Mouse (Mus musculus) heart, postnatal 10 days (tissue): ENCODE measurements around the gene Agrp. TPM values are rescaled to one million over a fixed set of nuclear protein-coding genes. Genes with fewer than 3 reads are reported as not detected.

Experiments
- DNase-seq, 2 experiments: peaks; one replicate each; pipeline ENCODE4 v3.0.0; 2021
- intact Hi-C: fragments of 180-260 bp; cut with DNase I; formaldehyde crosslinking; loops from one replicate; pipeline ENCODE4 v1.15.1; 2025
- total RNA-seq, 2 experiments: library from RNA; stranded (reverse); gene quantifications; 2 replicates each; pipeline ENCODE4 v1.2.3; 2021

The Agrp gene
- total RNA-seq, 2 experiments from 2014 or later: not detected

DNA sequence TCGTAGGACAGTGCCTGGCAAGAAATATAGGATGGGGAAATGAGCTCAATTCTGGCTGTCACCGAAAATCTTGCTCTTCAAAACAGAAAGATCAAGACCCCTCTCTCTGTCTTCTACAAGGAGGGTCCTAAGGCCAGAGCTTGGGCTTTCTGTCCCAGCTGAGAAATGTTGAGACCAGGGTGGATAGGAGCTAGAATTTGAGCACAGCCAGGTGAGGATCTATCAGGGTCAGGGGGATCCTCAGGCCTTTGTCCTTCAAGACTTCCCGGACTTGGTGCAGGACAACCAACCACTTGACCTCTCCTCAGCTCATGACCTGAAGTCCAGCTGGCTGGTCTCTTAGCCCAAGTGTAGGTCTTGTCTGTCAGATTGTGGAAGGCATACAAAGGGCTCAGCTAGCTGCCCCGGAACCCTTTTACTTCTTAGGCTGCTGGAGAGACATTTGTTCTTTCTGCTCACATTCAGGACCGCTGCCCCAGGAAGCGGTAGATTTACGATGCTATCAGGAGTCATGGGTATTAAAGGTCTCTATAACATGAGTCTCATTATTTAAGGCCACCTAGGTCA, 13.4 kb downstream of the Agrp start:
- intact Hi-C loops: loop anchor here (2.0 kb wide), 2 partner anchors 27 to 61 kb away; no protein-coding TSS in a partner anchor
- DNase-seq: no peak

DNA sequence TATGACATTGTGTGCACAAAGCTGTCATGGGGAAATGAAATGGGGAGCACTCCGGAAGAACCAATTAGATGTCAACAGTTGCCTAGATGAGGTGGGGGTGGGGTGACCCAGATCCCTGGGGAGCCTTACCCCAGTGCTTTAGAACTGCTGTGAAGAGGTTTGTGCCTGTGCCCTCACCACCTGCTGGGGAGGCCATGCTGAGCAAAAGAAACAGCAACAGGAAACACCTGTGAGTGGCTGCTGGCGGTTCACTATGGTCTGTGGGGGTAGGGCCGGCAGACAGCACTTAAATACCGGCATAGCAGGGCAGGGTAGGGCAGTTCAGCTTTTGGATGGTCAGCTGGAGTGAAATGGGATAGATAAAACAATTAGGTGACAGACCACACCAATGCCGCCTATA, 14.1 kb downstream of the Agrp start:
- DNase-seq: no peak
- intact Hi-C loops: loop anchor here (2.0 kb wide), 2 partner anchors 26 to 62 kb away; no protein-coding TSS in a partner anchor

DNA sequence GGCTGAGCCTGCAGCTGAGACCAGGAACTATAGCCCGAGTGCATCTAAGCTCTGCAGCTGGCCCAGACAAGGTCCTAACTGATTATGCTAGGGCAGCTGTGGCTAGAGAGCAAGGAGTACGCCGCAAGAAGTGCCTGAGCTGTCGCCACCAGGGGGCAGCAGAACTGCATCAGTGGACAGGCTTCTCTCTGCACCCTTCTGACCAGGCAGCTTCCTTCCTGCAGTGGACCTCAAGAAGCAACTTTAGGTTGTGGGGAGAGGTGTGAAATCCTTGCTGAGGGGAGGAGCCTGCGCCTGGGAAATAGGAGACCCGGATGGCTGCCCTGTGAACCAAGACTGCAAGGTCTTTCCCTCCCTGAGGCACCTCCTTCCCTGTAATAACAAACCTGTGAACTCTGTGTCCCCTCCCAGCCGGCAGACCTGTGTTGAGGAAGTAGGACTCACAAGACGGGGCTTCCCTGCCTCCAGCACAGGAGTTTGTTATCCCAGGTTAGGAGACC, 14.7 kb downstream of the Agrp start:
- intact Hi-C loops: loop anchor here (2.0 kb wide), 2 partner anchors 26 to 62 kb away; no protein-coding TSS in a partner anchor
- peak; percentile 96 to 98 for DNase-seq

DNA sequence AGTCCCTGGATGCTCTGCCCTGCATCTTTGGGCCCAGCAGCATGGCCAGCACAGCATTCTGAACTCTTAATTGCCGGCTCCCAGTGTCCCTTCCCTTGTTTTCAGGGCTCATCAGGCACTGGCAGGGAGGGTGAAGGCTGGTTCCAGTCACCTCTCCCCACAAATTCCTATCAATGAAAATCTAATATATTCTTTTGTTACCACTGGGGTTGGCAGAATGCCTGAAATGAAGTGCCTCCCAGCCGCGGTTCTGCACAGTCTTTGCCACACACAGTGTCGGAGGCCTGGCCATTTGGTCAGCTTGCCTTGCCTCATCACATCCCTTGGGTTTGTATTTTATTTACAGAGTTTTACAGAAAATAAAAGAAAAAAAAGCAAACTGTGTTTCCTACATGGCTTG, 15.4 kb downstream of the Agrp start:
- intact Hi-C loops: loop anchor here (2.0 kb wide), 2 partner anchors 25 to 63 kb away; no protein-coding TSS in a partner anchor
- no peak for DNase-seq

DNA sequence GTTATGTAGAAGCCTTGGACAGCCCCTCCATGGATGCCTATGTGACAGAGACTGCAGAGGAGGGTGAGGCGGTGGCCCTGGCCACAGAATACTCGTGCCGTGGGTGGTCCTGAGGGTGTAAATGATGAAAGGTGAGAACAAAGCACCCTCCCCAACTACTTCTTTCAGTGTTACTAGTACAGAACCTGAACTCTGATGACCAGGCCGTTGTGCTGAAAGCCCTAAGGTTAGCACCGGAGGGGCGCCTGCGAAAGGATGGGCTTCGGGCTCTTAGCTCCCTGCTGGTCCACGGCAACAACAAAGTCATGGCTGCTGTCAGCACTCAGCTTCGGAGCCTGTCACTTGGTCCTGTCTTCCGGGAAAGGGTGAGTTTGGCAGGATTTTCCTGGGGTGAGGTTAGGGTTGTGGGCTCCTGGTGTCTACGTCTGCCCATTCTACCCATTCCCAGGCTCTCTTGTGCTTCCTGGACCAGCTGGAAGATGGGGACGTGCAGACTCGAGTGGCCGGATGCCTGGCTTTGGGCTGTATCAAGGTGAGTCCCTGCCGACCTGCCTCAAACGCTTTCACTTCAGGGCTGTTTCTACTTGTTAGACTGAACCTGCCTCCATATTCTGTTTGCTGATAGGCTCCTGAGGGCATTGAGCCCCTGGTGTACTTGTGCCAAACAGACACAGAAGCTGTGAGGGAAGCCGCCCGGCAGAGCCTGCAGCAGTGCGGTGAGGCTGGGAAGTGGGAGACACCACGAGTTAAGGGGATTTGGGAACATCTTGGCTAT, 16.1 kb downstream of the Agrp start:
- intact Hi-C loops: no loop called here

DNA sequence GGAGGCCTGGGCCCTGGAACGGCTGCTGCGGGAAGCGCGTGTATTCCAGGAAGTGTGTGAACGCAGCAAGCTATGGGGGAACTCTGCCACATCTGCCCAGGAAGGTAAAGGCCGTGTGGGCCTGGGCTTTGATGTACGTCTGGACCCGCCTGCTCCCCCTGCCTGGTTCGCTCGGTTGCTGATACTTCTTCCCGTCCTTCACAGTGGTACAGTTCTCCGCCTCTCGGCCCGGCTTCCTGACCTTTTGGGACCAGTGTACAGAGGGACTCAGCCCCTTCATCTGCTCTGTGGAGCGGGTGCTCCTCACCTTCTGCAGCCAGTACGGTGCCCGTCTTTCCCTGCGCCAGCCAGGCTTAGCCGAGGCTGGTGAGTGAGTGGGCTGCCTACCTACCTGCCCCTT, 17.0 kb downstream of the Agrp start:
- intact Hi-C loops: no loop called here
- DNase-seq: no peak

More for the DNA sequence above, 16.1 kb downstream of the Agrp start:
- no peak for DNase-seq

DNA sequence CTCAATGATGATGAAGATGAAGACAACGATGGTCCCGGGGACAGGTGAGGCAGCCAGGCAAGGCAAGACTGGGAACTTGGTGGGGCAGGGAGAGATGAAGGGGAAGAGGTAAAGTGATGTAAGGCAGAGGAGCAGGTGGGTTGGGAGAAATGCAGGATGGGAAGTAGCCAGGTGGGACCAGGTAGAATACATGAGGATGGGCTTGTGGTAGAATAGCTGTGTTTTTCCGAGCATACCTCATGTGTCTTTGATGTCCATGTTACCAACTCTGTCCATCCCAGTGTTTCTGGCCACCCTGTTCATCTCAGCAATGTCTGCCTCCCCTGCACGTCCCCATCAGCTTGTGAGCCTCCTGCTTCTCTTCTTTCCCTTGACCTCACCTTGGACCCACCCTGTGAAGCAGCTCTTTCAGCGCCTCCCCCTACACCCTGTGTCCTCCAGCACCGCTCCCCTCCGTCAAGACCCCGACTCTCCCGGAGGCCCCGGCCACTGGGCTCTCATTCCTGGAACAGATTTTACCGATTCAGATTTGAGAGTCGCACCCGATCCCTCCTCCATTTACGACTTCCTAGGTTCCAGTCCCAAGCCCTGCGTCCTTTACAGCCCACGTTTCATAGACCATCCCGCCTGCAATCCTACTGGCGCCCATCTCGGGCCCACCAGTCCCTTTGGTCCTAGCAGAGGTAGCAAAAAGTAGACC, 18.2 kb downstream of the Agrp start:
- intact Hi-C loops: no loop called here
- DNase-seq: no peak

DNA sequence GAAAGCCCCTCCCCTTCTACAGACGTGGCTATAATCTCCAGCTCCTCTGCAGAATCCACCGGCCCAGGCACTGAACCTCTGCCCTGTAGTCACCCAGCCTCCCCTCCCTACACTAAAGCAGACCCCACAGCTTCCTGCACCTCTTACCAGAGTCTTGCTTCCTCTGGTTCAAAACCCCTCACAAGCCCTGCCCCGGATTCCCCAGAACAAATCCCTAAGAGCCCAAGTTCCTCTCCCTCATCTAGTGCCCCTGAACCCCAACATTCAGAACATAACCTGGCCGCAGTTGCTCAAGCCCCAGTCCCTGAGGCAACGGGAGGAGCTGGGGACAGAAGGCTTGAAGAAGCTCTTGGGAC, 18.9 kb downstream of the Agrp start:
- intact Hi-C loops: no loop called here

DNA sequence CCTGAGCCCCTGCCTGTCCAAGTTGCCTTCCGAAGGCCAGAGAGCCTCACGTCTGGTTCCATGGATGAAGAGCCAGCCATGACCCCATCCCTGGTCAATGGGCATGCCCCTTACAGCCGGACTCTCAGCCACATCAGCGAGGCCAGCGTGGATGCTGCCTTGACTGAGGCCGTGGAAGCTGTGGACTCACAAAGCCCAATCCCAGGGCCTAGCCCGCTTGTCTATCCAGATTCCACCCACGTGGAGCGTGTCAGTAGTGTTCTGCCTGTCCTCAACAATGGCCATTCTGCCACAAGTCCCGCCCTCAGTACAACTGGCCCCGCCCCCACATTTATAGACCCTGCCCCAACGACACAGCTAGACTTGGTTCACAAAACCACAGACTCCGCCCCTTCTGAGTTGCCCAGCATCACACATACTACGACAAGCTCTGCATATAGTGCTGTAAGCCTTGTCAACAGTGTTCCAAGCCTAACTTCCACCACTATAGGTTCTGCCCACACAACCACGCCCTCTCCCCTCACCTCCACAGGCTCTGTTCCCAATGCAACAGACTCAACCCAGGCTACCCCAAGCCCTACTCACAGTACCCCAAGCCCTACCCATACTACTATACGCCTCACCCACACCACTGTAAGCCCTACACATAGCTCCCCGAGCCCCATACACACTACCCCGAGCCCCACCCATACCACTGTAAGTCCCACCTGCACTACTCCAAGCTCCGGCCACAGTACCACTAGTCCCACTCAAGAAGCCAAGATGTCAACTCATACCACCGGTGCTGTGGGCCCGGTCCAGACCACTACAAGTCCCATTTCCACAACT, 19.5 kb downstream of the Agrp start:
- intact Hi-C loops: no loop called here
- DNase-seq: no peak

More for the DNA sequence above, 18.9 kb downstream of the Agrp start:
- DNase-seq: no peak

DNA sequence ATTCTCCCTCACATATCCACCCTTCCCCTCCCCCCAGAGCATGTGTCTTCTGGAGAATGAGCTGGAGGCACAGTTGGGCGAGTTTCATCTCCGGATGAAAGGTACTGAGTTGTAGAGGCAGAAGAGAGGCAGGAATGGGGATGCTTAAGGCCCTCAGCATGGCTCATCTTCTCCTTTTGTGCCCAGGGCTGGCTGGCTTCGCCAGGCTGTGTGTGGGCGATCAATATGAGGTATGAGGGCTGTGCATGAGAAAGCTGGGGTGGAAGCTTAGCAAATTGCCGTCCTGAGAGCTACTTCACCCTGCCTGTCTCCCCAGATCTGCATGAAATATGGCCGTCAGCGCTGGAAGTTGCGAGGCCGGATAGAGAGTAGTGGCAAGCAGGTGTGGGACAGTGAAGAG, 21.3 kb downstream of the Agrp start:
- intact Hi-C loops: no loop called here
- DNase-seq: no peak

DNA sequence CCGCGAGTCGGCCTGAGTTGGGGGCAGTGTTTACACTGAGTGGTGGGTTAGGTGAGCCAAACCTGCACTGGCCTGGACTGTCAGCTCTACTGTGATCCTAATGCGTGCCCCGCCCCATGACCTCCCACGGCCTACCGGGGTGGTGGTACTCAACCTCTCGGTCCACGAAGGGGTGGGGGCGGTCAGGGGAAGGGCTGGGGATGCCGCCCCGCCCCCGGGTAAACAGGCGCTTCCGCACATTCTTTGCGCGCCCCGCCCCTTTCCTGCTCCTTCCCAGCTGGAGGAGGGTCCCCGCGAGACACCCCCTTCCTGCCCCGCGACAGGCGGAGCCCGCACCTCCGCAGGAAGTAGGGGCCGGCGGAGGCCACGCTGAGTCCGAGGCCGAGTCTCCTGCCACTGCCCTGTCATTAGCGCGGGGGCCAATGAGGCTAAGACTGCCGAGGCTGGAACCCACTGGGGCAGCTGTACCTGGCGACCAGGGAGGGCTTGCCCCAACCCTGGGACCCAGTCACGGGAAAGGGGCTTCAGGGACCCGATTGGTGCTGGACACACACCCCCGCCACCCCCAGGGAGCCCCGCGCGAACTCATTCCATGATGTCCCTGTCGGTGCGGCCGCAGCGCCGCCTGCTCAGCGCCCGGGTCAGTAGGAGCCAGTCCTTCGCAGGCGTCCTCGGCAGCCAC, 23.2 kb downstream of the Agrp start:
- peak; percentile 83 to 85 for DNase-seq
- intact Hi-C loops: no loop called here

DNA sequence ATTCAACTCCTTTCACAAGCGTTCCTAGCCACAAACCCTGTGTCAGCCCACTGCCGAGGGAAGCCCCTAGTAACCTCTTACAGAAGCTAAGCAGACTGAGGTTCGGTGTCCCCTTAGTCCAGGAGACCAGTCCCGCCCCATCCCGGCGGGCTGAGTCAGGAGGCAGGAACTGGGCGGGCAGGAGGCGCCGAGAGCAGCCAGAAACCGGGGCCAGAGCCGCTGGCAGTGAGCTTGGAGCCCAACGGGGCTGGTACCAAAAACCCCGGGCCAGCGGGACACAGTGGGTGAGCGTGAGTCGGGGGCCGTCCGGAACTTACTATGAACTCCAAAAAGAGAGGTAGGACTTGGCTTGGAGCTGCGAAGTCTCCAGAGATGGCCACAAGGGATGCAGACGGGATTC, 24.2 kb downstream of the Agrp start:
- intact Hi-C loops: no loop called here
- peak; percentile 68 to 70 for DNase-seq

DNA sequence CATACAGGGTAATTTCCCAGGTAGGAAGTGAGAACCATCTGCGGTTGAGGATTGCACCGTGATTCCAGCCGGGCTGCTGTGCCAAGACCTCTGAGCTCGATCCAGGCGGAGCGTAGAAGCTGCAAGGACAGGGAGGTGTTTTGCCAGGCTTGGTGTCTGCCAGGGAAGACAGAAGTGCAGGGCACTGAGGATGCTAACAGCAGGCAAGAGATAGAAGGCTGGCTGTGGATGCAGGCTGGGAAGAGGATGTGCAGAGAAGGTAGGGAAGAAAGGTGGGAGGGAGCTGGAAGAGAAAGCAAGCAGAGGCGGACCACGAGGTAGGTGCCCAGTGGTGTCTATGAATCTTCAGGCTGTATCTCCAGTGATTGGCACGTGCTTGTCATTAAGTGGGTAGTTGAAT, 25.4 kb downstream of the Agrp start:
- DNase-seq: no peak
- intact Hi-C loops: no loop called here

DNA sequence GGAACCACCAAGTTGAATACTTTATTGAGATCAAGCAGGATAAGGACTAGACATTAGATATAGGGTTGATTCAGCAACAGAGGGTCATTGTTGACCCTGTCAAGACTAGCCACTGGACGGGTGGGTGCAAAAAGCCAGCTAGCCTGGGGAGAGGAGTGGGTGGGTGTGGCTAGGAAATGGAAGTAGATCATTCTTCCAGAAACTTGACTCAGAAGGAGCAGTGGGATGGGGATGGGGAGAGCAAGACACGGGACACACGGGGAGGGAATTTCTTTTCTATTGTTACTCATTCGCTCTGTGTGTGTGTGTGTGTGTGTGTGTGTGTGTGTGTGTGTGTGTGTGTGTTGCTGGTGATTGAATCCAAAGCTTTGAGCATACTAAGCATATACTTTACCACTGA, 27.4 kb downstream of the Agrp start:
- DNase-seq: no peak
- intact Hi-C loops: no loop called here

DNA sequence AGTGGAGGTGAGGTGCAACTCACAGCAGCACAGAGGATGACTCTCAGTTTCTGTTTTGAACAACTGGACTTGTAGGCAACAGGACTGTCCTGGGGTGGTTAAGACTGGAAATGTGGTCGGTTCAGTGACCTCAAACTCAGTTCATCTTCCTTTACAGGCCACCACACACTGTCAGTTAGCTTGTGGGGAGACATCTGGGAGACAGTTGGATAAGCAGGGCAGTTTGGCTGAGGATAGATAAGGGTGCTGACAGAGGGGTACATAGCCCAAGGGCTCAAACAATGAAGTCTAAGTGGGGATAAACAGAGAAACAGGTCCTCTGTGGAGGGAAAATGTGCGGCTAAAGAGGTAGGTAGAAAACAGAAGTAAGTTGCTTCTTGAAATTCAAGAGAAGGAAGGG, 27.8 kb downstream of the Agrp start:
- intact Hi-C loops: no loop called here
- no peak for DNase-seq

DNA sequence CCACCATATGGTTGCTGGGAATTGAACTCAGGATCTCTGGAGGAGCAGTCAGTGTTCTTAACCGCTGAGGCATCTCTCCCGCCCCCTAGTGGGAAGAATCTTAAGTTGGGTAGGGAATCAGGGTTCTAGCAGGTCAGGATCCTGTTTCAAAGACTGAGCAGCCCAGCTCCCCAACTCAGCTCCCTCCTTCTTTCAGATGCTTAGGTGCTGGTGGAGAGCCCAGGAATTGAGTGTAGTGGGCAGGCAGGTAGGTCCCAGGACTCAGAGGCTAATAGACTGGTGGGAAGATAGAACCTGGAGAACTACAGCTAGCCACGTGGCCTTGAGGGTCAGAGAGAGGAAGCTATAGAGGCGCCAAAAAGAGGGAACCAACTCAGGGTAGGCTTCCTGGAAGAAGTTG, 29.5 kb downstream of the Agrp start:
- peak; percentile 53 to 65 for DNase-seq
- intact Hi-C loops: no loop called here

DNA sequence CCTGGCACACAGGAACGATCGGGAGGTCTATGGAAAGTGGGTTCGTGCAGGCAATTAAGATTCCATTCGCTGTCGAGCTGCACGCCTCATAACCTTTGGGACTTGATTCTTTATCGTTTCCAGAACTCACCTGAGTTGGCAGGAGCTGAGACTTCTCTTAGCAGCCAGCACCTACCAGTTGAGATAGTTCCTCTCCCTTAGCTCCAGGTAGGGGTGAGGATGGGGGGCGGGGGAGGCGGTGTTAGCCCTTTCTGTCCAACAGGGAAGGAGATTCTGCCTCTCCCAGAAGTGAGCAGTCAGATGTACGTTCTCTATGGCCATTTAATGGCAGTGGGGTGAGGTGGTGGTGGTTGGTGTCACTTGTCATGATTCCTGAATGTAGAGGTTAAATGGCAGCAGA, 30.1 kb downstream of the Agrp start:
- no peak for DNase-seq
- intact Hi-C loops: no loop called here

DNA sequence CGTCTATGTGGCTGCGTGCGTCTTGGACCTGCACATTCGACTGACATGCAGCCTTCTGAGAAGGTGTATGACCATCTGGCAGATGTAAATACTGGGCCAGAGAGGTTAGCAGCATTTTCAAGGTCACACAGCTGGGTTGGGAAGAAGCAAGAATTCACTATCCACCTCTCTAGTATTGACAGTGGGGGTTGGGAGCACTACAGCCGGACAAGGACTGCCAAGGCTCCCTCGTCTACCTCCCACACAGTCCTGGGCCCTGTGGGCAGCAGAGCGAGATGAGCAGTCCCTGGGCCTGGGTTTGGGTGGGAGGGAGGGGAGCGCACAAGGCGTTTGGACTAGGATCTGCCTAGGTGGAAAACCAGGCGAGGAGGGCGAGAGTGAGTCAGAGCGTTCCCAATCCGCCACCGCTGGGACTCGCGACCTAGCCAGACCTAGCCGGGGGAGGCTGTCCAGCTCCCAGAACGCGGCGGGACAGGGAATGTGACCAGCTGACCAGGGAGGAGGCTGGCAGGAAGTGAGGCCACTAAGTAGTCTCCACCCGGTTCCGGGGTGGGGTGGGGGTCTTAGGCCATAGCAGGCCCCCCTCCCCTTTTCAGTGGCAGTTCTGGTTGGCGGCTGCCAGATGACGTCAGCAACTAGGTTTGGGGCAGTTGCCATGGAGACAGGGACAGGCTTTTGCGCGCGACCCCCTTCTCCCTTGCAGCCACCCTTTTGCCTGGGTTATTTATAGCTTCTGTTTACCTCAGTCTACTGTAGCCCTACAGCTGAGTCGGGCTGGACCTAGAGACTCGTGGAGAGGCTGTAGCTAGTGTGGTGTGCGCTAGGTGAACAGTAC, 30.8 kb downstream of the Agrp start:
- intact Hi-C loops: no loop called here
- peak; percentile 91 to 93 for DNase-seq

DNA sequence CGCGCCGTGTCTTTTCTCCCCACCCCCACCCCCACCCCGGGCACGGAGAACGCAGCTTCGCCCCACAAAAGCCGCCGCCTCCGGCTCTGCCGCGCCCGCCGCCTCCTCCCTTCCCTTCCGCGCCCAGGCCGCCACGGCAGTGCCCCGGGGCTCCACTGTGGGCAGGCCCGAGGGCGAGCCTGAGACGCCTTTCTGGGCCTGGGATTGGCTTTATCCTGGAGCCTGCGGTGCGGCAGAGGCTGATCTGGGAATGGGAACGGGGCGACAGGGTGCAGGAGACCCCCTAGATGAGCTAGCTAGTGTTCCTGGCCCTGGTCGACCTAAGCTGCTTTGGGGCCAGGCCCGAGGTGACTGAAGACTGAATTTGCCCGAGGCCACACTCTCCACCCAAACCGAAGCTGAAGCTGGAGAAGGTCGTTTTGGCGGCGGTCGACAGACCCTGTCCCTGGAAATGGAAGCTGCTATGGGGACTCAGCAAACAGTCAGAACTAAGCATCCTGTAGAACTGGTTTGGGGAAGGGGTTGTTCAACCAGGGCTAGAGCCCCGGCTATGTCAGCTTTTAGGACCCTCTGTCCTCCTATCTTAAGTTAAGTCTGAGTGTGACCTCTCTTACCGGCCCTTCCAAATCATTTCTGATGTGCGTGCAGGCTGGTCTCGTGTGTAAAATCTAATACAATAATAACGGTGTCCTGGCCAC, 31.6 kb downstream of the Agrp start:
- DNase-seq: peak; percentile 61 to 73
- intact Hi-C loops: no loop called here
